Mouse (Mus musculus) liver (tissue): ENCODE data around the gene Gm43518.

ENCODE experiments used
- DNase-seq: peaks from one replicate; pipeline ENCODE4 v3.0.0-alpha.2; 2020; ENCODE audit warnings: mixed read lengths

Gene Gm43518

DNA sequence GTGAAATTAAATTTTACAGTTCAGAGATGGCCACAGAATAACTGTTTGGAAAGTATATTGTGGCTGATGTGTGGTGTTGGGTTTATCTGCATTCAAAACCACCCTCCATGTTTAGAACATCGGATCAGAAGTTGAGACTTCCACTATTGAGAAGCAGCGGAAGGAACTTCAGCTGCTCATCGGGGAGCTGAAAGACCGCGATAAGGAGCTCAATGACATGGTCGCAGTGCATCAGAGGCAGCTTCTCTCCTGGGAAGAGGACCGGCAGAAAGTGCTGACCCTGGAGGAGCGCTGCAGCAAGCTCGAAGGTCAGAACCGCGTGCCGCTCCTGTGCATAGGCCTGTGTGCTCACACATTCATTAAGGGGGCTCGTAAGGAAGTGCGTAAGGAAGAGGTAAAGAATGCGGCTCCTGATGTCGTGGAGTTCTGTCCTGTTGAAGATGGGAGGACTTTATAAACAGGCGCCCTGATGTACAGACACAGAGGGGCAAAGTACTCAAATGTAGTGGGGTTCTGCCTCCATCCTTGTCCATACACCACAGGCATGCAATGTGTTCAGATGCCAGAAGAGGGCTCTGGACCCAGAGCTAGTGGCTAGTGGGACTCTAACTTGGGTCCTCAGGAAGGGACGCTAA lies 6.9 kb downstream of the Gm43518 start:
- peak; percentile 70 for DNase-seq

DNA sequence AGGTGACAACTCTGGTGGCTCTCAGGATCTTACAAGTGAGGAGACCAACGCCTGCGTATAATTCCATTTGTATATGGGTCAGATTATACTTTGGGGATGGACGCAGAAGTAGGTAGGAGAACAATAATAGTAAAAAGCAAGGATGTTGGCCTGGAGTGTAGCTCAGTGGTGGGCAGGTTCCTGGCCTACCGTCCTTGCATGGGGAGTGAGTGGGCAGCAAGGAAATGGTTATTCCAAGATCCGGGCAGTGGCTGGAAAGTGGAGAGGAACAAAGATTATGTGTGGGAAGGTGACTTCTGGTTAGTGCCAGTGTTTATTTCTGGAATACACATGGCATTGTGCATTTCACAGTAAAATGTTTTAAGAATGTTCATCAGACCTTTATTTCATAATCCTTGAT lies 8.7 kb downstream of the Gm43518 start:
- no peak for DNase-seq

DNA sequence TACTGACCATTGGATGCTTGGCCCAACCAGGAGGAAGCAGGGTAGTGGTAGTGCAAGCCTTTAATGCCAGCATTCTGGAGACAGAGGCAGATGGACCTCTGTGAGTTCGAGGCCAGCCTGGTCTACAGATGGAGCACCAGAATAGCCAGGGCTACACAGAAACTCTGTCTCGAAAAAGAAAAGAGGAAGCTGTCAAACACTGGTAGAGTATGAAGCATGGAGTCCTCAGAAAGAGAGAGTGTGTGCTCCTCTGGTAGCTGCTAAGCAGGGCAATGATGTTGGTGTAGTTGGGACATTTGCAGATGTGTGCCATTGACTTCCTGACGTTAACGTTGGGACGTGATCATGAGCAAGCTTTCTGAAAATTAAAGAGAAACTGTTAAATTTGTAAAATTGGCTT lies 11.3 kb downstream of the Gm43518 start:
- DNase-seq: no peak

DNA sequence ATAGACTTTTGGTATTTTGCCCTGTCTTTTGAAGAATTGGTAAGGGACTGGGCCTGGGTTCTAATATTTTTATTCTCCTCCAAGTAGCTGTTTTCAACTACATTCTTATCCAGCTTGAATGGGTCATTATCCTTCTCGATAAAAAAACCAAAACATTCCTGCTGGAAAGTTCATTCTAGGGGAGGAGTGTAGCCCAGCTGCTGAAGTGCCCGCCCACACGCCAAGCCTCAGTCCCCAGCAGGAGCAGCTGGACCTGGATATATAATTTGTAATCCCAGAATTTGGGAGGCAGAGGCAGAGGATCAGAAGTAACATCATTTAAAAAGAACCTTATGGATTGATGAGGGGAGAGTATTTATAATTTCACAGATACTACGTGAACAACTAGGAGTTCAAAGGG lies 19.3 kb downstream of the Gm43518 start:
- no peak for DNase-seq

DNA sequence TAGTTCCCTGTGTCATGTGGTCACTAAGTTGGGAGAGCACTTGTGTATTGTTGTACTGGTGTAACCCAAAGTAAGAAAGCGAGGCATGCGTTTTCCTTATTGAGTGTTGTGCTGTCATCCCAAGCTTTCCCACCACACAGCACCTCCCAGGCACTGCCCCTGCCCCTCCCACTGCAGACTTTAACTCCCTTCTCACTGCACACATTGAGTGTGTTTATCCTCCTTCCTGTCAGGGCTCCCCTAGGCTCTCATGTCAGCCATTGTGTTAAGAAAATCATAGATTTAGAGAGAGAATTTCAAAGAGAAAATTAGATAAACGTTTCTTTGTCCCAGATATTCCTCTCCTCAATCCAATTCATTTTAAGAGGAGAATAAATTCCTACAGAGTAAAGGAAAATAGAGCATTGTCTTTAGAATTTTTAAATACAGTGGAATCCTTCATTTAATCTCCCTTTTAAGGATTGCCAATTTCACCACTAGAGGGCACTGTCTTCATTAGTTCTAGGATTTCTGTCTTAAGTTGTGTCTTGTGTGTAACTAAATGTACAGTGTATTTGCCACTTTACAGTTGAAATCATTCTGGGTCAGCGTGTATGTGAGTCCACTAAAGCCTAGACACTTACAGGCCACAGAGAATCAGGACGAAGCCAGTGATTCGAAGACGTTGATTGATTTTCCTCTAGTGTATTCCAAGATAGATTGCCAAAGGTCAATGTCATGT lies 20.0 kb downstream of the Gm43518 start:
- no peak for DNase-seq

DNA sequence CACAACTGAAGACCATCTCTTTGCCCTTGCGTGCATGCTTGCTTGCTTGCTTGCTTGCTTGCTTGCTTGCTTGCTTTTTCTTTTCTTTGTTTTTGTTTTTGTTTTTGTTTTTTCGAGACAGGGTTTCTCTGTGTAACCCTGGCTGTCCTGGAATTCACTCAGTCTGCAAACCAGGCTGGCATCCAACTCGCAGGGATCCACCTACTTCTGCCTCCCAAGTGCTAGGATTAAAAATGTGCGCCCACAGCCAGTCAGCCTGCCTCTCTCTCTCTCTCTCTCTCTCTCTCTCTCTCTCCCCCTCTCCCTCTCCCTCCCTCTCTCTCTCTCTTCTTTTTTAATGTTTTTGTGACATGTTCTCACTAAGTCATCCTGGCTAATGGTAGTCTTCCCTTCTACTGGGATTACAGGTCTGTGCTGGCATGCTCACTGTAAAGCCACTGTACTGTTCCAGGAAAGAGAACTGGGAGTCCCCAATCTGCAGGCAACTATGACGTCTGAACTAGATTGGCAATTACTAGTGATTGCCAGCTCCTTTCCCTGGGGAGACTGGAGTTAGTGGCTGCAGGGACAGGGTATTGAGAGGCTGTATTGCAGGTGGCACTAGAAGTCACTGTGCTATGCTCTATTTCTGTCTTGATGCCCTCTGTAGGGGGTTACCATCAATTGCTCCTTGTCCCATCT lies 25.3 kb downstream of the Gm43518 start:
- no peak for DNase-seq

DNA sequence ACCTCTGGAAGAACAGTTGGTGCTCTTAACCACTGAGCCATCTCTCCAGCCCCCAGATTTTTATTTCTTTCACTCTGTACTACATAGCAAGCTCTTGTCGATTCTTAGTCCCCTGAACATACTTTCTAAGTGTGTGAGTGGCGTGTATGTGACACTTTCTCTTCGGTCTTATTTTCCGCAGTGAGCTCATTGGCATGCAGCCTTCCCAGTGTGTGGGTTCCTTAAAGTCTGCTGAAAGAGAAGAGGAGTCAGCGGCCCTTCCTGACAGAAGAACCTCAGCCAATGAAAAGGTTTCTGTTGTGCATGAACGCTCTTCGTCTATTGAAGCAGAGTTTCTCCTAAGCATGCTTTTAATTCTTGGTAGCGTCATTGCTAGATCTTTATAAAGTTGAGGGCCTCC lies 30.0 kb downstream of the Gm43518 start:
- DNase-seq: no peak

DNA sequence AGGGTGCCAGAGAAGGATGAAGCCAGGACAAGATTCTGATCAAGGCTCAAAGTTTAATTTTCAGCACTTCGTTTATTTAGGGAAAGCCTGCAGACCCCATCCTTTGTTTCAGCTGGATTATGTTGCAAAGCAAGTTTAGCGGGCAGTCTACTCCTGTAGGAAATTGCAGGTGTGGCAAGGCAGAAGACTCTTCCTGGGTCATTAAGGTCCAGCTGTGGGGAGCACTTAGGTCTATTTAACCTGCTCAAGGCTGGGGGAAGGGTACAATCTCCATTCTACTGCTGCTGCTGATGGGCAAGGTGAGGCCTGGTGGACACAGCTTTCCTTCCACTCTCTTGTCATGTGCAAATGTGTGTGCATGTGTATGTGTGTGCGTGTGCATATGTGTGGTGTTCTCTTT lies 31.8 kb downstream of the Gm43518 start:
- no peak for DNase-seq

DNA sequence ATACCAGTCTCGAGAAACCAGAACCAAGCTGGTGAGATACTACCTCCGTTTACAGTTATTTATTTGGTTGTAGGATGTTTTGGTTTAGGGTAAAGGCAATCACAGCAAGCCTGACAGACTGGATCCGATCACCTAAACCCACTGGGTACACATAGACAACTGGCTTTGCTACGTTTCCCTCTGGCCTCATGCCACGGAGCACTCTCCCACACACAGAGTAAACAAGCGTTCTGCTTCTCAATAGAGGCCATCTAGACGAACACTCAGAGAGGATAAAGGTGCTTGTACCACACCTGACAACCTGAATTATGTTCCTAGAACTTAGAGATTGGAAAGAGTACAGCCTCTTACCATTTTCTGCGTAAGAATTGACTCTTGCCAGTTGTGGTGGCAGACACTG lies 32.9 kb downstream of the Gm43518 start:
- DNase-seq: no peak

DNA sequence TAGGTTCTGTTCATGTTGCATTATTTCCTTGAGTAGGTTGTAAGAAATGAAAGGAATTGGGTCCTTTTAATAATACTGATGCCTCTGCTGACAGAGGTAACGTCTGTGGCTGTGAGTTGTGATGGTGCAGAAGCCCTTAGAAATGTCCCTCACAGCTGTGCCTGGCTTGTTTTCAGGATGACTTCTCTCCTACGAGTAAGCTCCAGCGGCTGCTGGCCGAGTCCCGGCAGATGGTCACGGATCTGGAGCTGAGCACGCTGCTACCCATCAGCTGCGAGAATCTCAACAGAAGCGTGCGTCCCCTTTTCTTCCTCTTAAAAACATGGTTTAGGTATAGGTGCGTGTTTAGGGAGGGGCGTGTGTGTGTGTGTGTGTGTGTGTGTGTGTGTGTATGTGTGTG lies 33.8 kb downstream of the Gm43518 start:
- DNase-seq: no peak

DNA sequence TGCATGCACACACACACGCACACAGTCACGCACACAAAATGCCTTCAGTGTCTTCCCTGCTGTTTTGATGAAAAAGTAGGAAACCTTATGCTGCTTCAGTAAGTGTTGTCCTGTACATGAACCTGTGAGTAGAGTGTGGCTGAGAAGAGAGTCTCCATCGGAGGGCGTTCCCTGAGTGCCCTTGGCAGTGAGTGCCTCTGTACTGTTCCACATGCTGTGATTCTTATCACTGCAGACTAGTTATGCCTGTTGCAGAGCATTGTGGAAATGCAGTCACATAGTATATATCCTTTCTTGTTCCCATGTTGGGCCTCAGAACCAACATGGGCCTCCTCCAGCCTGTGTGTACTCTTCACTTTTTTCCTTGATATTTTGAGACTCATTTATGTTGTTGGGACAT lies 37.0 kb downstream of the Gm43518 start:
- DNase-seq: no peak

DNA sequence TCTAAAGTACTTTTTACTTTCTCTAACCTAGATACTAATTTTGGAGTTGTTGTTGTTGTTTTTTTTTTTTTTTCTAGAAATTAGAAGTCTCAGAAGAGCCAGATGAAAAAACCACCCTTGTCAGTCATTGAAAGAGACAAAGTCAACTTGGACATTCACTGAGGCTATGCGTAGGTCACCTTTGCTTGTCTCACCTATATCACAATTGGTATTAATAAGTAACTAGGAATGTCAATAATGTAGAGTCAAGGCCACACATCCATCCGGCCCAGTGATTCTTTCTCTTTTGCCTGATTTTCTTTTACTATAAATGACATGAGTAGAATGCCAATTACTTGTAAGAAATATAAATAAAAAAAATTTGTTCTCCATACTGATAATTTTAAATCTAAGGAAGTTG lies 39.5 kb downstream of the Gm43518 start:
- DNase-seq: no peak

DNA sequence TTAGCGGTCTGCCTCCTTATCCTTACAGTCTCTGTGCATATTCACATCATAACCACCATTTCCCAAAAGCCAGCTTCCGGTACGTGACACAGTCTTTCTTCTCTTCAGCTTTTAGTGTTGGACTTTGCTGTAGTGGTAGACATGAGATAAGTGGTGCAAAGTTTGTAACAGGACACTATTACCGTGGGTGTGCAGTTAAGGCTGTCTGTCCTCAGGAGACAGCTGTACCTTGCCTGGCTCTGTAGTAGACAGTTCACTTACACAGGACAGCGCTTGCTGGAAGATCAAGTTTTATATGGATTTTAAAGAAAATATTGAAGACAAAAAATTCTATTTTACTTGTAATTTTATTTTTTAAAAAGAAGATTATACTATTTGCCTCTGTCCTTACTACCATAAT lies 41.2 kb downstream of the Gm43518 start:
- no peak for DNase-seq

DNA sequence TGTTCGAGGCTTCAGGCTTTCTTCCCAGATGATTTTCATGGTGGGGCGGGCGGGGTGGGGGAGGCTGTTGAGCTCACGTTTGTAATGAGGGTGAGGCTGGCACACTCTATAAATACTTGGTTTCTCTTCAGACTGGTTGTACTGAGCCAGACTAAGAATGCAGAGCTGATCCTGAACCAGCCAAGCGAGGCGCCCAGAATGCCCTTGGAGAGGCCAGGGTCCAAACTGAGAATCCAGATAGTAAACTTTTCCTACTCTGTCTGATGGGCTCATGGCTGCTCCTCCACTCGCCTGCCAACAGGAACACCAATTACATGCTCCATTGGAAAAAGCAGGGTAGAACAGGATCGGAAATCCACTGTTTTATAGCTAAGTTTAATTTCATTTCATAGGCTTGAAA lies 42.0 kb downstream of the Gm43518 start:
- no peak for DNase-seq

DNA sequence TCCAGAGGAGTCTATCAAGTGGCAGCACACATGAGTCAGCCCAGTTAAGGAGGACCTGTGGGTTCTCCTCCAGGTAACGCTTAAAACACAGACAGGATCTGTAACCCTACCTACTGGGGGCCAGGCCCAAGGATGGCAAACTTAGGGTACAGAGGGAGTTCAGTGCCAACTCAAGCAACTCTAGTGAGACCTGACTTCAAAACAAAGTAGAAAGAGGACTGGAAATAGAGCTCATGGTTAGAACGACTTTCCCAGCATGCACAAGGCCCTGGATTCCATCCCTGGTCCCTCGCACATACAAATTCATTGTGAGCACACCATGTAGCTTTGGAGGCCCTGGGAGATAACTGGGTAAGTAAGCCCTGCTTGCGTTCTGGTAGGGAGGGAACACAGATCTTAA lies 43.4 kb downstream of the Gm43518 start:
- DNase-seq: no peak

DNA sequence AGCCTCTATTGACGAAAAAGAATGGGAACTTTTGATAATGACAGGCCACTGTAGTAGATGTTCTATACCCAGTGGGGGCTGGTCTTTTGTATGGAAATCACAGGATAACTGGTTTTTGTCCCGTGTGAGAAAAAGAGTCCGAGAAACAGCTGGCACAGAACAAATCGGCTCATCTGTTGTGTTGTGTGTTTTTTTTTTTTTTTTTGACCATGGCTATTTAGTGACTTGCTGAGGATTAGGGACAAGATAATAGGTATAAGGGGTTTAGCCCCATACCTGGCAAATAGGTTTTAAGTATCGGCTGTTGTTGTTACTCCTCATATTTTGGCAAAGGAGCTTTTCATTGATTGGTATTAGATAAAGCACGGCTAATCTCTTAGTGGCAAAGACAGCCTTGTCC lies 45.2 kb downstream of the Gm43518 start:
- DNase-seq: no peak

DNA sequence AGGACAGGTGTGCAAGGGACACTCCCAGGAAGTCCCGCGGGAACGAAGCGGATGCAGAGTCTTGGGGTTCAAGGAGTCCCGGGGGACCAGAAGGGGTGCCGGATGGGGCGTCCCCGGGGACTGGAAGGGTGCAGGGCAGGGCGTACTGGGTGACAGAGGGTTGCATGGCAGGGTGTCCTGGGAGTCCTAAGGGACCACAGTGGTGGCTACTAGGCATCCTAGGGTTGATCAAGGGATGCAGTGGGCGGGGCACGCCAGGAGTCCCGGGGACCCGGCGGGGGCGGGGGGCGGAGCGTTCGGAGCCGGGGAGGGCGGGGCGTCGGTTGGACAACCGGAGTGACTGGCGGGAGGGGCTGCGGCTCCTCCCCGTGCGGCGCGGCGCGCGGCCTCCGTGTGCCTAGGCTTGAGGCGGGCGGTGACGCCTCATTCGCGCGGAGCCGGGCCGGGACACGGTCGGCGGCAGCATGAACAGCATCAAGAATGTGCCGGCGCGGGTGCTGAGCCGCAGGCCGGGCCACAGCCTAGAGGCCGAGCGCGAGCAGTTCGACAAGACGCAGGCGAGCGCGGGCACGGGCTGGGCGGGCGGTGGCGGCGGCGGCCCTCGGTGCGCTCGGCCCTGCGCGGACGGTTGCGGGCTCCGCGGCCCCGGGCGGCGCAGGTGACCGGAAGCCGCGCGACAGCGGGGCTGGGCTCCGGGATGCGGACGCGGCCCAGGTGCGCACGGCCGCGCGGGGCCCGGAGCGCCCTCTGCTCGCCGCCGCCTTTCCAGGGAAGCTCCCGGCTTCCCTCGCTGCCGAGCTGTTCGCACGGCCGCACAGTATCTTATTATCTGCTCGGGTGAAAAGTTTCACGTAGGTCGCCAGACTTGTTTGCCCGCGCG lies 46.3 kb downstream of the Gm43518 start, which contains the start of gene Hip1r:
TSS of gene Hip1r (plus strand) at position 330 of the 880 bp plus-strand sequence.
- peak; percentile 91 for DNase-seq

DNA sequence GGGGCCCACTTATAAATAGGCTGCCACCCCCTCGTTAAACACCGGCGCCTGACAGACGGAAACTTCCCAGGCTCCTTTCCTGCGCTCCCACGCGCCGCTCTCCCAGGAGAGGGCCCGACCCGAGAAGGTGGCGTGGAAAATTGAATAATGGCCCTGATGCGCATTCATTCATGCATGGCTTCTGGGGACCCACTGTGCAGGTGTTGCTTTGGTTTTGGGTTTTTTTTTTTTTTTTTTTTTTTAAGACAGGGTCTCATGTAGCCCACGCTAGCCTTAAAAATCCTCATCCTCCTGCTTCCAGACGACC lies 46.9 kb downstream of the Gm43518 start:
- DNase-seq: no peak

DNA sequence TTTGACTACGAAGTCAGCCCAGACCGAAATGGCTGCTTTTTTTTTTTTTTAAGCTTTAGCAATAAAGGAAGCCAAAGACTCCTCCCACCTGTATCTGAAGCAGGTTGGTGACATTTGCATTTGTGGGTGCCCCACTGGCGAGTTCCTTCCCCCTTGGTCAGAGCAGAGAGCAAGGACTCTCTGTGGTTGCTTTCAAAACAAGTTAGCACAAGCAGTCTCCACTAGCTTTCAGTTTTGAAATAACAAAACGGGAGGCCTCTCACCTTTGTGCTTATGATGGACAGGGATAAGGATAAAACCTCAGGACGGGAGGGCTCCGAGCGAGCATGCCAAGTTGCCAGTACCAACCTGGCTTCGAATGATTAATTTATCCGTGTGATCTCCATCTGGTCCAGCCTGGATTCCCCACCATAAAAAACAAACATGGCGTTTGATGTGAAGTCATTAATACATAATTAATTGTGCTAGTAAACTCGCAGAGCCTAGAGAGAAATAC lies 47.4 kb downstream of the Gm43518 start:
- DNase-seq: no peak

DNA sequence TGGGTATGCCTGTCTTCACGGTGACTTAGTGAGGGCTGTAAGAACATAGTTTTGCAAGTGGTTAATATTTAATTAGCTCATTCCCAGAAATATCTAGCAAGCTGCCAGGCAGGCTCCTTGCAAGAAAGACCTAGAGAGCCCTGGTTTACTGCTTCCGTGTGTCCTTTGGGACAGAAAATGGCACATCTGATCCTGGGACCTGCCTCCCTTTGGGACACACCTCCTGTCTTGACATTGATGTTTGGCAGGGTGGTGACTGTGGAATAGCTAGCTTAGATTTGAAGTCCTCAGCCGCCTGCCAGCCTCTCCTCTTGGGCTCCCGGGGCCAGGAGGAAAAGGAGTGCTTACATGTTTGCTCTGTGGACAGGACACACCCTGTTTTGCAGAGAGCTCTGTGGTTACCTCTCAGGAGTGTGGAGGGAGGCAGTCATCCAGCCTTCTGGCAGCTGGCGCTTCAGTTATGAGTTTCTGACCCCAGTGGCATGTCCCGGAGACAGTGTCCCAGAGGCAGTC lies 48.5 kb downstream of the Gm43518 start:
- DNase-seq: no peak

DNA sequence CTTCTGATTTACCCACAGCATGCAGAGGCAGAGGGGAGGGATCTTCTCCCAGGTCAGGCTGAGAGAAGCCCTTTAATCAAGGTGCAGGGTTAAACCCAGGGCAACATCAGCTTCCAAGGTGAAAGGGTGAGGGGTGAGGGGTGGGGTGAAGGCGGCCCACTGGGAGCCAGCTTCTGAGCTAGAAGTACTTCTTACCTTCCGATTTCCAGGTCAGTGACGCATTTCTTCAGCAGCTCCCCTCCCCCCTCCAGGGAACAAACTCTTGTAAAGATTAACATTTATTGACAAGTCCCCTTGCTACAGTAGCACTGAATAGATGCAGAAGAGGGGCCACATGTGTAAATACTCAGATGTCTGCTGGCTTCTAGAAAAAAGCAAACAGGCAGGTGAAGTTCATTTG lies 50.0 kb downstream of the Gm43518 start:
- no peak for DNase-seq

DNA sequence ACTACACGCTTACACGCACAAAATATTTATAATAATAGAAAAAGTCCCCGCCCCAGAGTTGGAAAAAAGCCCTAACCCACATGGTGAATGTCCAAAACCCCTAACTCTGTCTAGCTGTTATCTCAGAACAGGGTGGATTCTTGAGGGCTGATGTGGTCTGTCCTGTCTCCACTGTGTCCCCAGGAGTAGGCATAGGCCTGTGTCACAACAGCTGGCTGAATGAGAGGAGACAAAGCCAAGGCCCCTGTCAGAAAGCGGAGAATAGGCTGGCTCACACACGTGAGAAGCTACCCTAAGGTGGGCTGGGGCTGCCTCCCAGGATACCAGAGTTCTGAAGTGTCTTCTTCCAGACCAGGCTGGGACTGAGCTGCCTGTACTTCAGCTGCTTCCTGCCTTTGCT lies 50.9 kb downstream of the Gm43518 start:
- DNase-seq: no peak
